Mouse (Mus musculus): ENCODE data around the gene Olfr94. TPM values are rescaled to one million over a fixed set of nuclear protein-coding genes. Genes with fewer than 3 reads are reported as not detected.

The Olfr94 gene
- polyA plus RNA-seq, 1 experiment = not detected

DNA sequence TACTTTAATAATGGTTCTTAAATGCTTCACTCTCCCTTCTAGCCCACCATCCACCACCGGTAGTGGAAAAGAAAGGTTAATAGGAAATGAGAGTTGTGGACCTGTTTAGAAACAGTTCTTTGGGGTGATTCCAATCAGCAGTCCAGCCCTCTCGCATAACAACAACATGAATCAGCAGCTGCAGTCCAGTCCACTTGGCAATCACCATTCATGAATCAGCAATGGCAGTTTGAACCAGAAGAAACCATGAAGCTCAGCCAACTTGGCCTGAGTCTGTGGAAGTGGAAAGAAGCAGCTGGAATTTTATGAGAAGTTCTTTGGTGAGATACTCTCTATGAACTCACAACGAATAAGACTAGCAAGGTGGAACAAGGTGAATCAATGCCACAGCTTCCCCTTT, 17.7 kb upstream of the Olfr94 start:
- TF ChIP-seq CTCF (IDR thresholded peaks at IDR 0.05; ENCODE audit: extremely low read depth, insufficient read length, insufficient replicate concordance, low read depth, low read length) (no peak), POLR2A (IDR thresholded peaks at IDR 0.05; ENCODE audit: low read depth, low read length) (no peak)
- Histone ChIP-seq H3K27me3 (ENCODE audit: control insufficient read depth, insufficient read depth, low read length) (no peaks in the 10 kb centered on the region), H3K27ac (ENCODE audit: insufficient read depth, low read depth, low read length) (no peak overlapping the region), H3K4me1 (ENCODE audit: control insufficient read depth, insufficient read depth, insufficient read length, low read length) (no peaks in the 10 kb centered on the region), H3K4me3 (ENCODE audit: low read depth, low read length) (no peak overlapping the region), H3K36me3 (ENCODE audit: control insufficient read depth, insufficient read depth, low read length) (no peaks in the 10 kb centered on the region)
- WGBS = 78% methylated on average over 3 of the region's 3 CpGs

GRCm38 (mm10) chr17:37213018-37213417, 12.2 kb upstream of the Olfr94 start, which contains the start of gene Olfr95:
Gene Olfr95, minus strand, starts transcription at chr17:37213118.
- TF ChIP-seq POLR2A (IDR thresholded peaks at IDR 0.05; ENCODE audit: low read depth, low read length) = no peak
- no peak for TF ChIP-seq CTCF (IDR thresholded peaks at IDR 0.05; ENCODE audit: extremely low read depth, insufficient read length, insufficient replicate concordance, low read depth, low read length)
- 66% methylated on average over 3 of the region's 3 CpGs for WGBS

GRCm38 (mm10) chr17:37210884-37211768, 10.3 kb upstream of the Olfr94 start:
- 15% methylated on average over 40 of the region's 40 CpGs for WGBS
- Histone ChIP-seq H3K4me1 (ENCODE audit: control insufficient read depth, insufficient read depth, insufficient read length, low read length) (no peaks in the 10 kb centered on the region), H3K27me3 (ENCODE audit: control insufficient read depth, insufficient read depth, low read length) (0 out of 2 replicates have a peak, but pooled peaks cover 3% of the 10 kb centered on the region), H3K36me3 (ENCODE audit: control insufficient read depth, insufficient read depth, low read length) (no peaks in the 10 kb centered on the region), H3K27ac (ENCODE audit: insufficient read depth, low read depth, low read length) (no peak overlapping the region), H3K4me3 (ENCODE audit: low read depth, low read length) (no peak overlapping the region)
- TF ChIP-seq CTCF (IDR thresholded peaks at IDR 0.05; ENCODE audit: extremely low read depth, insufficient read length, insufficient replicate concordance, low read depth, low read length) = no peak
- no peak for TF ChIP-seq POLR2A (IDR thresholded peaks at IDR 0.05; ENCODE audit: low read depth, low read length)

More at GRCm38 (mm10) chr17:37213018-37213417, 12.2 kb upstream of the Olfr94 start, which contains the start of gene Olfr95:
- no peaks in the 10 kb centered on the region for H3K36me3 ChIP-seq (ENCODE audit: control insufficient read depth, insufficient read depth, low read length)
- 0 out of 2 replicates have a peak, but pooled peaks cover 3% of the 10 kb centered on the region for H3K27me3 ChIP-seq (ENCODE audit: control insufficient read depth, insufficient read depth, low read length)
- no peaks in the 10 kb centered on the region for H3K4me1 ChIP-seq (ENCODE audit: control insufficient read depth, insufficient read depth, insufficient read length, low read length)
- no peak within 1 kb of the TSS for H3K4me3 ChIP-seq (ENCODE audit: low read depth, low read length)
- no peak within 1 kb of the TSS for H3K27ac ChIP-seq (ENCODE audit: insufficient read depth, low read depth, low read length)

DNA sequence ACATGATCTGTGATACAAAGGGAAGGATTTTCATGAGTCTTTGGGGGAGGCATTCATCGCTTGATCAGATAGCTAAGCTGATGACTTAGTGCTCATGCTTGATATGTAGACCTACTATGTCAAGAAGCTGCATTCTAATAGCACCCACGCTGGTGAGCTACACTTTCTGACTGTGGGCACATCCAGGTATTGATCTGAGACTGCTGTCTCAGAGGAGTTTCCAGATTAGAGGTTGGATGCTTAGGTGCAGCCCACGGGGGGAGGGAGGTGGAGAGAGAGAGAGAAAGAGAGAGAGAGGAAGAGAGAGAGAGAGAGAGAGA, 3.1 kb upstream of the Olfr94 start:
- Histone ChIP-seq H3K4me3 (ENCODE audit: low read depth, low read length) (no peak overlapping the region), H3K27me3 (ENCODE audit: control insufficient read depth, insufficient read depth, low read length) (no peaks in the 10 kb centered on the region), H3K36me3 (ENCODE audit: control insufficient read depth, insufficient read depth, low read length) (no peaks in the 10 kb centered on the region), H3K4me1 (ENCODE audit: control insufficient read depth, insufficient read depth, insufficient read length, low read length) (no peaks in the 10 kb centered on the region), H3K27ac (ENCODE audit: insufficient read depth, low read depth, low read length) (no peak overlapping the region)
- WGBS = 25% methylated on average over 3 of the region's 3 CpGs
- TF ChIP-seq POLR2A (IDR thresholded peaks at IDR 0.05; ENCODE audit: low read depth, low read length) (no peak), CTCF (IDR thresholded peaks at IDR 0.05; ENCODE audit: extremely low read depth, insufficient read length, insufficient replicate concordance, low read depth, low read length) (no peak)

GRCm38 (mm10) chr17:37203206-37203916, 2.6 kb upstream of the Olfr94 start:
- H3K4me1 ChIP-seq (ENCODE audit: control insufficient read depth, insufficient read depth, insufficient read length, low read length) = no peaks in the 10 kb centered on the region
- H3K27me3 ChIP-seq (ENCODE audit: control insufficient read depth, insufficient read depth, low read length) = no peaks in the 10 kb centered on the region
- TF ChIP-seq CTCF (IDR thresholded peaks at IDR 0.05; ENCODE audit: extremely low read depth, insufficient read length, insufficient replicate concordance, low read depth, low read length) = peak; percentile 98; the same call in 1 of the 2 replicates
- TF ChIP-seq POLR2A (IDR thresholded peaks at IDR 0.05; ENCODE audit: low read depth, low read length) = no peak
- H3K27ac ChIP-seq (ENCODE audit: insufficient read depth, low read depth, low read length) = no peak overlapping the region
- H3K4me3 ChIP-seq (ENCODE audit: low read depth, low read length) = no peak overlapping the region
- 1% methylated on average over 4 of the region's 4 CpGs for WGBS
- H3K36me3 ChIP-seq (ENCODE audit: control insufficient read depth, insufficient read depth, low read length) = no peaks in the 10 kb centered on the region

DNA sequence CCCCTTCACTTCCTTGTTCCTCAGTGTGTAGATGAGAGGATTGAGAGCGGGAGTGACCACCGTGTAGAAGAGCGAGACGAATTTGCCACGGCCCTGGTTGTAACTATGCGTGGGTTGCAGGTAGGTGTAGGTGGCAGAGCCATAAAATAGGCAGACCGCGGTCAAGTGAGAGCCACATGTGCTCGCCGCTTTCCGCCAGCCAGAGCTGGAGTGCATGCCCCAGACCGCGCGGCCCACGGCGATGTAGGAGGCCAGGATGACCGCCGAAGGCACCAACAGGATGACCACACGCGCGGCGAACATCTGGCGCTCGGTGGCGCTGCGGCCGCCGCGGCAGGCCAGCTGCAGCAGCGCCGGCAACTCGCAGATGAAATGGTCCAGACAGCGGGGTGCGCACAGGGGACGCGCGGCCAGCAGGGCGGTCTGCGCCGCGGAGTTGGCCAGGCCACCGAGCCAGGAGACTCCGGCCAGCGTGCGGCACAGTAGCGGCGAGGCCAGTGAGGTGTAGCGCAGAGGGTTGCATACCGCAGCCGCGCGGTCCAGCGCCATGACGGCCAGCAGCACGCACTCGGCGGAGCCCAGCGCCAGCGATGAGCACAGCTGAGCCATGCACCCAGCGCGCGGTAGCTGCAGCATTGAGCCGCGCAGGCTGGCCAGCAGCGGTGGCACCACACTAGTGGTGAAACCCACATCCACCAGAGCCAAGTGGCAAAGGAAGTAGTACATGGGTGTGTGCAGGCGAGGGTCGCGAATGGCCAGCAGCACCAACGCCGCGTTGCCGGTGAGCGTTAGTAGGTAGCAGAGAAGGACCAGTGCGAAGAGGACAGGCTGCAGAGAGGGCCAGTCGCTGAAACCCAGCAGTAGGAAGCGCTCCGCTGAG, 3.7 kb downstream of the Olfr94 start:
- H3K4me1 ChIP-seq (ENCODE audit: control insufficient read depth, insufficient read depth, insufficient read length, low read length) = peaks cover 8% of the 10 kb centered on the region
- peak overlapping the region; percentile 58 for H3K4me3 ChIP-seq (ENCODE audit: low read depth, low read length)
- H3K36me3 ChIP-seq (ENCODE audit: control insufficient read depth, insufficient read depth, low read length) = no peaks in the 10 kb centered on the region

More for the DNA sequence above, 3.7 kb downstream of the Olfr94 start:
- TF ChIP-seq CTCF (IDR thresholded peaks at IDR 0.05; ENCODE audit: extremely low read depth, insufficient read length, insufficient replicate concordance, low read depth, low read length) = no peak
- no peak for TF ChIP-seq POLR2A (IDR thresholded peaks at IDR 0.05; ENCODE audit: low read depth, low read length)
- H3K27ac ChIP-seq (ENCODE audit: insufficient read depth, low read depth, low read length) = no peak overlapping the region
- no peaks in the 10 kb centered on the region for H3K27me3 ChIP-seq (ENCODE audit: control insufficient read depth, insufficient read depth, low read length)
- 2% methylated on average over 77 of the region's 77 CpGs for WGBS
